Mouse (Mus musculus): ENCODE data around the gene Smurf2.

Gene Smurf2

GRCm38 (mm10) chr11:106907253-106907652, 13.3 kb downstream of the Smurf2 start:
- DNase-seq (ENCODE audit: low spot score): no peak

GRCm38 (mm10) chr11:106905707-106906106, 14.8 kb downstream of the Smurf2 start:
- DNase-seq (ENCODE audit: low spot score): no peak

- no peak for DNase-seq (ENCODE audit: low spot score)
Observed at GRCm38 (mm10) chr11:106899804-106900203, 20.7 kb downstream of the Smurf2 start.

- no peak for DNase-seq (ENCODE audit: low spot score)
Observed at GRCm38 (mm10) chr11:106896561-106897168, 23.9 kb downstream of the Smurf2 start.

- no peak for DNase-seq (ENCODE audit: low spot score)
Observed at GRCm38 (mm10) chr11:106883656-106884055, 36.9 kb downstream of the Smurf2 start.

- no peak for DNase-seq (ENCODE audit: low spot score)
Observed at GRCm38 (mm10) chr11:106872650-106873049, 47.9 kb downstream of the Smurf2 start.

GRCm38 (mm10) chr11:106851438-106851837, 69.1 kb downstream of the Smurf2 start:
- DNase-seq (ENCODE audit: low spot score): no peak

- no peak for DNase-seq (ENCODE audit: low spot score)
Observed at GRCm38 (mm10) chr11:106842002-106842401, 78.5 kb downstream of the Smurf2 start.

- DNase-seq (ENCODE audit: low spot score): no peak
Observed at GRCm38 (mm10) chr11:106828079-106828478, 92.4 kb downstream of the Smurf2 start.

GRCm38 (mm10) chr11:106824403-106824802, 96.1 kb downstream of the Smurf2 start:
- DNase-seq (ENCODE audit: low spot score): no peak

GRCm38 (mm10) chr11:106823741-106824140, 96.8 kb downstream of the Smurf2 start:
- DNase-seq (ENCODE audit: low spot score): no peak

- DNase-seq (ENCODE audit: low spot score): no peak
Observed at GRCm38 (mm10) chr11:106822911-106823310, 97.6 kb downstream of the Smurf2 start.

GRCm38 (mm10) chr11:106822491-106822890, 98.0 kb downstream of the Smurf2 start:
- no peak for DNase-seq (ENCODE audit: low spot score)

- DNase-seq (ENCODE audit: low spot score): no peak
Observed at GRCm38 (mm10) chr11:106821397-106821796, 99.1 kb downstream of the Smurf2 start.

GRCm38 (mm10) chr11:106820972-106821371, 99.5 kb downstream of the Smurf2 start:
- no peak for DNase-seq (ENCODE audit: low spot score)

GRCm38 (mm10) chr11:106820252-106820651, 100.3 kb downstream of the Smurf2 start:
- DNase-seq (ENCODE audit: low spot score): no peak

- no peak for DNase-seq (ENCODE audit: low spot score)
Observed at GRCm38 (mm10) chr11:106819595-106819994, 100.9 kb downstream of the Smurf2 start.

GRCm38 (mm10) chr11:106818341-106818740, 102.2 kb downstream of the Smurf2 start:
- no peak for DNase-seq (ENCODE audit: low spot score)

- no peak for DNase-seq (ENCODE audit: low spot score)
Observed at GRCm38 (mm10) chr11:106817808-106818207, 102.7 kb downstream of the Smurf2 start.

- DNase-seq (ENCODE audit: low spot score): no peak
Observed at GRCm38 (mm10) chr11:106817156-106817555, 103.4 kb downstream of the Smurf2 start.

- DNase-seq (ENCODE audit: low spot score): no peak
Observed at GRCm38 (mm10) chr11:106816316-106816715, 104.2 kb downstream of the Smurf2 start.

GRCm38 (mm10) chr11:106815761-106816160, 104.8 kb downstream of the Smurf2 start:
- DNase-seq (ENCODE audit: low spot score): no peak

- no peak for DNase-seq (ENCODE audit: low spot score)
Observed at GRCm38 (mm10) chr11:106815331-106815730, 105.2 kb downstream of the Smurf2 start.

GRCm38 (mm10) chr11:106814601-106815320, 105.8 kb downstream of the Smurf2 start:
- no peak for DNase-seq (ENCODE audit: low spot score)

Data from ovary, postnatal 14 days (tissue).